Mouse (Mus musculus): ENCODE data around the gene Entpd2. TPM values are rescaled to one million over a fixed set of nuclear protein-coding genes. Genes with fewer than 3 reads are reported as not detected.

Entpd2 gene
- total and polyA plus RNA-seq, 3 experiments, result not detected

DNA sequence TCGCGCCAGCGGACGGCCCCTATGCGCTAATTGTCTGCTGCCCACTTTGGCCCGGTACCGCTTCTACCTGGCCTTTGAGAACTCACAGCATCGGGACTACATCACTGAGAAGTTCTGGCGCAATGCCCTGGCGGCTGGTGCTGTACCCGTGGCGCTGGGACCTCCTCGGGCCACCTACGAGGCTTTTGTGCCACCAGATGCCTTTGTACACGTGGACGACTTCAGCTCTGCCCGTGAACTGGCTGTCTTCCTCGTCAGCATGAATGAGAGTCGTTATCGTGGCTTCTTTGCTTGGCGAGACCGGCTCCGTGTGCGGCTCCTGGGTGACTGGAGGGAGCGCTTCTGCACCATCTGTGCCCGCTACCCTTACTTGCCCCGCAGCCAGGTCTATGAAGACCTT is 29.8 kb downstream of the Entpd2 start:
- no peak overlapping the region for H3K4me3 ChIP-seq (ENCODE audit: control insufficient read depth in 1 of 2, insufficient read depth in 1 of 2, low read depth in 2 of 2, low read length in 2 of 2)
- H3K27me3 ChIP-seq (ENCODE audit: control insufficient read depth in 1 of 2, insufficient read depth in 2 of 2, low read length in 2 of 2), result no peaks in the 10 kb centered on the region
- peaks cover 0 to 11% of the 10 kb centered on the region in 2 experiments; a peak in 2 of 4 replicates for H3K36me3 ChIP-seq (ENCODE audit: control insufficient read depth in 1 of 2, insufficient read depth in 2 of 2, low read length in 2 of 2)
- H3K9ac ChIP-seq (ENCODE audit: control insufficient read depth, low read depth, low read length, poor library complexity, severe bottlenecking), result no peak overlapping the region
- peaks cover 2% of the 10 kb centered on the region; the same call in 1 of the 2 replicates for H3K79me2 ChIP-seq (ENCODE audit: control insufficient read depth, insufficient read depth, low read length, poor library complexity)
- no peak for DNase-seq (ENCODE audit: low read depth, low spot score)
- H3K9me3 ChIP-seq (replicated peaks; ENCODE audit: insufficient read depth, low read length), result no peaks in the 10 kb centered on the region
- peaks cover 13 to 34% of the 10 kb centered on the region in 2 experiments for H3K4me1 ChIP-seq (ENCODE audit: control insufficient read depth in 1 of 2, insufficient read depth in 2 of 2, low read length in 2 of 2)
- no peak overlapping the region for H3K27ac ChIP-seq (ENCODE audit: control insufficient read depth, low read depth, low read length)
- TF ChIP-seq KAT2A (conservative IDR thresholded peaks at IDR 0.05; ENCODE audit: low read depth, low read length) (no peak), MYC (IDR thresholded peaks at IDR 0.05; ENCODE audit: low read depth, low read length) (no peak), ZNF384 (IDR thresholded peaks at IDR 0.05; ENCODE audit: low read depth, low read length) (no peak), MAZ (IDR thresholded peaks at IDR 0.05; ENCODE audit: low read depth, low read length) (no peak), ZMIZ1 (IDR thresholded peaks at IDR 0.05; ENCODE audit: low read depth, low read length) (no peak), GATA1 (IDR thresholded peaks at IDR 0.05; ENCODE audit: low read depth, low read length) (no peak), MAX (IDR thresholded peaks at IDR 0.05; ENCODE audit: low read length) (no peak), RCOR1 (IDR thresholded peaks at IDR 0.05; ENCODE audit: low read depth, low read length) (no peak), MEF2A (IDR thresholded peaks at IDR 0.05; ENCODE audit: extremely low read depth, insufficient replicate concordance, low read depth, low read length, poor library complexity, severe bottlenecking) (no peak), CHD2 (IDR thresholded peaks at IDR 0.05; ENCODE audit: low read length) (no peak), SMC3 (IDR thresholded peaks at IDR 0.05; ENCODE audit: low read depth, low read length) (no peak), TBP (IDR thresholded peaks at IDR 0.05; ENCODE audit: low read depth, low read length) (no peak), POLR2AphosphoS2 (IDR thresholded peaks at IDR 0.05; ENCODE audit: low read length) (no peak), BHLHE40 (IDR thresholded peaks at IDR 0.05; ENCODE audit: borderline replicate concordance, low read depth, low read length) (no peak), ZC3H11A (IDR thresholded peaks at IDR 0.05; ENCODE audit: low read depth, low read length) (no peak), CHD1 (IDR thresholded peaks at IDR 0.05; ENCODE audit: low read depth, low read length) (no peak), E2F4 (IDR thresholded peaks at IDR 0.05; ENCODE audit: borderline replicate concordance, low read depth, low read length) (no peak), POLR2A (IDR thresholded peaks at IDR 0.05; ENCODE audit: control insufficient read depth in 1 of 2, insufficient read depth in 1 of 2, low read depth in 1 of 2, low read length in 2 of 2, poor library complexity in 1 of 2) (no peak), MYB (IDR thresholded peaks at IDR 0.05; ENCODE audit: low read depth, low read length) (no peak)

DNA sequence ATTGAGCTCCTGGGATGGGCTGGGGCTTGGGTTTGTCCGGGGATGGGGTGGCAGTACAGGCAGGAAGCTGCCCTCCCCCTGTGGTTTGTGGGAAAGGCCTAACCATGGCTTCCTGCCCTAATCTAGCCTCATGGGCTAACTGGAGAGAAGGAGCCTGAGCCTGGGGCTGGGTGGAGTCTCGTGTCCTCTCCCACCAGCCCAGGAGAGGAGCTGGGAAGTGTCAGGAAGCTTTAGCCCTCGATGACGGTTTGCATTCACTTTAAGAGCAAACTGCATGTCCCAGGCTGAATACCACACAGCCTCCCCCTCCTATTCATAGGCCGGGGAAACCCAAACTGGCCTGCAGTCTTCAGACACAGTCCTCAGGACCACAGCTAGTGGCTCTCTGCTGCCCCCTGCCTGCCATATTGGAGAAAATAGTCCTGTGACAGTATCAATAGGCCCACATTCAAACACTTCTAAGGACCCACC is 31.1 kb downstream of the Entpd2 start:
- H3K27ac ChIP-seq (ENCODE audit: control insufficient read depth, low read depth, low read length), result peak overlapping the region; percentile 55
- peaks cover 0 to 11% of the 10 kb centered on the region in 2 experiments; a peak in 2 of 4 replicates for H3K36me3 ChIP-seq (ENCODE audit: control insufficient read depth in 1 of 2, insufficient read depth in 2 of 2, low read length in 2 of 2)
- TF ChIP-seq MYC (IDR thresholded peaks at IDR 0.05; ENCODE audit: low read depth, low read length) (0 out of 2 replicates have a peak, but pooled peaks have one; percentile 29), MXI1 (IDR thresholded peaks at IDR 0.05; ENCODE audit: low read depth, low read length) (no peak), NRF1 (IDR thresholded peaks at IDR 0.05; ENCODE audit: insufficient read depth, low read depth, low read length, poor library complexity, severe bottlenecking) (no peak), RAD21 (IDR thresholded peaks at IDR 0.05; ENCODE audit: low read depth, low read length) (peak; percentile 39), BHLHE40 (IDR thresholded peaks at IDR 0.05; ENCODE audit: borderline replicate concordance, low read depth, low read length) (0 out of 2 replicates have a peak, but pooled peaks have one; percentile 16), HCFC1 (IDR thresholded peaks at IDR 0.05; ENCODE audit: low read depth, low read length) (peak; percentile 39; the same call in 1 of the 2 replicates), MYB (IDR thresholded peaks at IDR 0.05; ENCODE audit: low read depth, low read length) (no peak), EP300 (IDR thresholded peaks at IDR 0.05; ENCODE audit: low read depth in 1 of 2, low read length in 2 of 2) (peak in 1 of 2 experiments; percentile 17; a peak in 1 of 4 replicates), E2F4 (IDR thresholded peaks at IDR 0.05; ENCODE audit: borderline replicate concordance, low read depth, low read length) (no peak), RCOR1 (IDR thresholded peaks at IDR 0.05; ENCODE audit: low read depth, low read length) (0 out of 2 replicates have a peak, but pooled peaks have one; percentile 16), POLR2A (IDR thresholded peaks at IDR 0.05; ENCODE audit: control insufficient read depth in 1 of 2, insufficient read depth in 1 of 2, low read depth in 1 of 2, low read length in 2 of 2, poor library complexity in 1 of 2) (peak; percentile 27 to 52; a peak in 1 of 4 replicates), SMC3 (IDR thresholded peaks at IDR 0.05; ENCODE audit: low read depth, low read length) (0 out of 2 replicates have a peak, but pooled peaks have one; percentile 18), TBP (IDR thresholded peaks at IDR 0.05; ENCODE audit: low read depth, low read length) (no peak), ZNF384 (IDR thresholded peaks at IDR 0.05; ENCODE audit: low read depth, low read length) (no peak), ELF1 (IDR thresholded peaks at IDR 0.05; ENCODE audit: low read depth, low read length) (no peak), CTCF (IDR thresholded peaks at IDR 0.05 in 2 of 3, conservative IDR thresholded peaks at IDR 0.05 in 1 of 3; ENCODE audit: control insufficient read depth in 1 of 3, insufficient read depth in 1 of 3, low read depth in 2 of 3, low read length in 3 of 3, poor library complexity in 1 of 3, severe bottlenecking in 1 of 3) (peak; percentile 54 to 78 (median 76)), SIN3A (IDR thresholded peaks at IDR 0.05; ENCODE audit: low read length) (peak; percentile 32; the same call in 1 of the 2 replicates)
- H3K9me3 ChIP-seq (replicated peaks; ENCODE audit: insufficient read depth, low read length), result no peaks in the 10 kb centered on the region
- peaks cover 2% of the 10 kb centered on the region; the same call in 1 of the 2 replicates for H3K79me2 ChIP-seq (ENCODE audit: control insufficient read depth, insufficient read depth, low read length, poor library complexity)
- H3K4me3 ChIP-seq (ENCODE audit: control insufficient read depth in 1 of 2, insufficient read depth in 1 of 2, low read depth in 2 of 2, low read length in 2 of 2), result peak overlapping the region in 1 of 2 experiments; percentile 13; a peak in 1 of 4 replicates
- H3K4me1 ChIP-seq (ENCODE audit: control insufficient read depth in 1 of 2, insufficient read depth in 2 of 2, low read length in 2 of 2), result peaks cover 13 to 34% of the 10 kb centered on the region in 2 experiments
- no peaks in the 10 kb centered on the region for H3K27me3 ChIP-seq (ENCODE audit: control insufficient read depth in 1 of 2, insufficient read depth in 2 of 2, low read length in 2 of 2)
- H3K9ac ChIP-seq (ENCODE audit: control insufficient read depth, low read depth, low read length, poor library complexity, severe bottlenecking), result peak overlapping the region; percentile 65
- peak; percentile 88 for DNase-seq (ENCODE audit: low read depth, low spot score)
